Mouse (Mus musculus) urinary bladder, postnatal 14 days (tissue): ENCODE data around the gene Ptprg.
A peak's percentile ranks its signal among the peaks of the same experiment; 100 is the strongest.
"Not testable (repeated sequence)": the region's sequence is repeated elsewhere in the genome, so short reads cannot be mapped to it uniquely, and the experiment has no call there.

Source experiments
- DNase-seq: peaks from one replicate; pipeline ENCODE4 v3.0.0; 2021; ENCODE audit warnings: low spot score

The Ptprg gene

GRCm38 (mm10) chr14:12218544-12219150 is 665.3 kb downstream of the Ptprg start:
- DNase-seq = no peak

- DNase-seq = no peak
Measured at GRCm38 (mm10) chr14:12219877-12220276, 666.5 kb downstream of the Ptprg start.

GRCm38 (mm10) chr14:12220540-12220939 is 667.2 kb downstream of the Ptprg start:
- DNase-seq = no peak

GRCm38 (mm10) chr14:12221571-12221970 is 668.2 kb downstream of the Ptprg start:
- no peak for DNase-seq

DNA sequence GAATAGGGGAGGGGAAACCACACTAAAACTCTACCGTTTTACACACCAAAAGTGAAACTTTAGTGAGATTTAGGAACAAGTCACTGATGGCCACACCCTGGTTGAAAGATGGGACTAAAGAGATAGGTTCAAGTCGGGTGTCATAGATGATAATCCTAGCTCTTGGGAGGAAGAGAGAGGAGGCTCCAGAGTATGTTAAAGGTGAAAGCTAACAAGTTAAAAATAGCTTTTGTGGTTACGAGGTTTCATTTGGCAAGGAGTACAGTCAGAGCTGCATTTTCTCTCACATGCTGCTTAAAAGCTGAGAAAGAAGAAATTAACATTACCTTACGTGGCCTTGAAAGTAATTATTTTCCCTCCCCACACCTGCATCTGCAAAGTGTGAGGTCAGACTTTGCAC is 690.4 kb downstream of the Ptprg start:
- no peak for DNase-seq

DNA sequence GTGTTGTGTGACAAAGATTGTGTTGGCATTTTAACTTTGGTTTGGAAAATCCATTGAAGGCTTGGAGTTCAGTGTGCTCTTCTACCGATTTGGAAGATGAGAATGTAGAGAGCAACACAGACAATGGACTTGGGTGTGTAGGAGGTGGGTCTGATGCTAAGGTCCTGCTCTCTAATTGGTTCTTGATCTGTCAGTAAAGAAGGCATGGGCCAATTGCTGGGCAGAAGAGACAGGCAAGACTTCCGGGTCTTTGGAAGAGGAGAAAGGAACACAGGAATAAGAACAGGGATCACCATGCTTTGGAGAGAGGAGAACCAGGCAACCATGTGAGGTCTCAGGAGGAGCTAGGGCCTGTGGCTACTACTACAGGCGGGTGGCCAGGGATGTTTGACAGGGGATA is 722.7 kb downstream of the Ptprg start:
- DNase-seq = no peak

DNA sequence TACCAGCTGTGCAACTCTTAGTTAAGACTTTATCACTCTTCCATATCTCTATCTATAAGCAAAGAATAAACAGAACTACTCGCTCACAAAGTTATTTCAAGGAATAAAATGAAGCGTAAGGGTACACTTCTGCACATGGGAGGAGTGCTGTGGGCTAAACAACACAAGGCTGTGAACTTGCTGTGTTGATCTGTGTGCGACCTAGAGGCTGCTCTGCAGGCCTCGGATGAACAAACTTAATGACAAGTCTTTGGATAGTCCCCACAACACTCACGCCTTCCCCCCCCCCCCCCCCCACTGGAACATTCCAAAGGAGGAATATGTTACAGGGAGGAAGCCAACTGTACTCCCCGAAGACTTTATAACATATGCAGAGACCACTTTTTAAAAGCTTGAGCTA is 730.3 kb downstream of the Ptprg start, which contains the start of gene Gm49355:
Gm49355 (plus strand) TSS at position 336 of the 400 bp plus-strand sequence.
- no peak for DNase-seq

DNA sequence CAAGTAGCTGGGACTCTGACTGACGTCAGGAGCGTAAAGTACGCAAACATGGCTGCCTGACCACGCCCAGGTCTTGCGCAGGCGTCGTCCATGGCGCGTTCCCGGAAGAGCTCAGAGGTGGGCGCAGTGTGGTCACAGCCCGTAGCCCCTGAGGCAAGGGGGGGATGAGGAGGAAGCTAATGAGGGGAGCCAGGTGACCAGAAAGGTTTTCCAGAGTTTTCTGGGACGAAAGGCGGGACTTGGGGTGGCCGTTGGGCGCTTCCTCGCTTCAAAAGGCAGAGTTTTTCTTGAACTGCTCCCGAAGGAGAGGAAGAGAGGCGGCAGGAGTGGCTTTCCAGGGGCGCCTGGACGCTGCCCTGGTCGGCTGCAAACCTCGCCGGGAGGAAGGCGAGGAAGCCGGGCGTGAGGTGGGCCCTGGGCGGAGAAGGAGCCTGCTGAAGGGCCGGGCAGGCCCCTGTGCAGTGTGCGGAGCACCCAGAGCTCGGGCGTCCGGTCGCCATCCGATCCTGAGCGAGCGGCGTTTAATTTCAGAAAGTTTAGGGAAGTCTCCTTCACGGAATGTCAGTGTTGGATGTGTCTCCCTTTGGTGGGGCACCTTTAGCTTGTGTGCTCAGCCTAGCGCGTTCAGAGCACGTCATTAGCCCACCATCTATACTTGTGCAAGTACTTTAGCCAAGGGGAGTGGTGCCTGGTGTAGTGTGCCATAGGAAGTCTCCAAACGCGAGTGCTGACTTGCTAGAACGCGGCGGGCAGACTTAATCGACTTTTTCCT is 731.0 kb downstream of the Ptprg start, which contains the start of gene 3830406C13Rik:
3830406C13Rik (plus strand) TSS at position 33 of the 772 bp plus-strand sequence.
- DNase-seq = peak; percentile 86

DNA sequence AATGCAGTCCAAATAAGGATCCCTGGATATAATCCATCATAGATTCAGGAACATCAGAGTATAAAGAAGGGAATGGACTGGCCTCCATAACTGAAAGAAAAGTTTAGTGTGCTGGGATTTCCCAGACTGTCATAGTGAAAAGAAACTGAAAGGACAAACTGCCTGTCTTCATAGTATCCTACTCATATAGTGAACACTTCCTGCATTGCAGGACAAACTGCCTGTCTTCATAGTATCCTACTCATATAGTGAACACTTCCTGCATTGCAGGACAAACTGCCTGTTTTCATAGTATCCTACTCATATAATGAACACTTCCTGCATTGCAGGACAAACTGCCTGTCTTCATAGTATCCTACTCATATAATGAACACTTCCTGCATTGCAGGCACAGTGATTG is 736.4 kb downstream of the Ptprg start:
- DNase-seq = not testable (repeated sequence)
